Mouse (Mus musculus) frontal cortex, adult (tissue): ENCODE data around the gene Zfp987.
"Not testable (repeated sequence)": the region's sequence is repeated elsewhere in the genome, so short reads cannot be mapped to it uniquely, and the experiment has no call there.

Experiments
- ATAC-seq: cut with Nextera tagmentation; 2 replicates; pipeline ENCODE4 v1.9.2; 2017; ENCODE audit warnings: mild to moderate bottlenecking, moderate library complexity, mixed read lengths; ENCODE audit not compliant: low TSS enrichment

The Zfp987 gene

GRCm38 (mm10) chr4:146173378-146174226 lies 76.5 kb downstream of the Zfp987 start:
- not testable (repeated sequence) for ATAC-seq
